Mouse (Mus musculus): ENCODE results near the gene G6pc2.

DNA sequence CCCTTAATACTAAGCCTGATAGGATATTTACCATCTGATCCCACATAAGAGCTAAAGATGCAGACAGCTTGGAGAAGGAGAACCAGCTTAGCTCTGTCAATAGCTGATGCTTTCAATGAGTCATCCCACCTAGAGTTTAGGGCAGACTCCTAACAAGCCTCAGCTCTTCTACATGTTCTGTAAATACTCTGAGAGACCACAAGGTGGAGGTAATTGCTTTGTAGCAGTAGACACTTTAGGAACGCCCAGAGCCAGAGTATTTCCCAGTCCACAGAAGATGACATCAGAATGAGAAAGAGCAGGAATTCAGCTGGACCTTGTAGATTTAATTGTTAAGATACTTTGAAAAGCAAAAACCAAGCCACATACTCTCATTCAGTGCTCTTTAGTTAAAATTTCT lies 65.0 kb downstream of the G6pc2 start:
- TF ChIP-seq CTCF (IDR thresholded peaks at IDR 0.05; ENCODE audit: low read depth, low read length): peak; percentile 21
- TF ChIP-seq POLR2A (IDR thresholded peaks at IDR 0.05; ENCODE audit: insufficient read depth, low read length): no peak

Measured in ES-Bruce4 (cell line).